Mouse (Mus musculus) ZHBTc4 (cell line): Measurements from ENCODE around the gene Ampd3.

Experiments
- DNase-seq: peaks from one replicate; pipeline ENCODE4 v3.0.0-alpha.2; 2011; ENCODE audit warnings: low read depth, low spot score

The Ampd3 gene

GRCm38 (mm10) chr7:110797722-110798409 is 29.9 kb downstream of the Ampd3 start:
- no peak for DNase-seq

- peak; percentile 81 for DNase-seq
Observed at GRCm38 (mm10) chr7:110801028-110801427, 33.0 kb downstream of the Ampd3 start.

GRCm38 (mm10) chr7:110803131-110803530 is 35.1 kb downstream of the Ampd3 start:
- no peak for DNase-seq

GRCm38 (mm10) chr7:110804266-110804665 is 36.3 kb downstream of the Ampd3 start:
- DNase-seq, result no peak

- DNase-seq, result no peak
Observed at GRCm38 (mm10) chr7:110807460-110808030, 39.5 kb downstream of the Ampd3 start.

GRCm38 (mm10) chr7:110808962-110809361 is 41.0 kb downstream of the Ampd3 start:
- DNase-seq, result no peak

- peak; percentile 8 for DNase-seq
Observed at GRCm38 (mm10) chr7:110809585-110810557, 41.9 kb downstream of the Ampd3 start.

- no peak for DNase-seq
Observed at GRCm38 (mm10) chr7:110810995-110811394, 43.0 kb downstream of the Ampd3 start.

- DNase-seq, result no peak
Observed at GRCm38 (mm10) chr7:110811529-110811928, 43.5 kb downstream of the Ampd3 start.

- no peak for DNase-seq
Observed at GRCm38 (mm10) chr7:110813983-110814382, 46.0 kb downstream of the Ampd3 start.

GRCm38 (mm10) chr7:110816037-110816436 is 48.0 kb downstream of the Ampd3 start:
- DNase-seq, result peak; percentile 70

- no peak for DNase-seq
Observed at GRCm38 (mm10) chr7:110818206-110818605, 50.2 kb downstream of the Ampd3 start.

- no peak for DNase-seq
Observed at GRCm38 (mm10) chr7:110818787-110819350, 50.9 kb downstream of the Ampd3 start.

- DNase-seq, result no peak
Observed at GRCm38 (mm10) chr7:110821068-110821467, 53.1 kb downstream of the Ampd3 start.

- no peak for DNase-seq
Observed at GRCm38 (mm10) chr7:110821653-110822052, 53.6 kb downstream of the Ampd3 start.

GRCm38 (mm10) chr7:110822055-110822454 is 54.0 kb downstream of the Ampd3 start:
- no peak for DNase-seq

- no peak for DNase-seq
Observed at GRCm38 (mm10) chr7:110823076-110823475, 55.1 kb downstream of the Ampd3 start.

GRCm38 (mm10) chr7:110823593-110823992 is 55.6 kb downstream of the Ampd3 start:
- DNase-seq, result no peak

- no peak for DNase-seq
Observed at GRCm38 (mm10) chr7:110823995-110824953, 56.3 kb downstream of the Ampd3 start.

GRCm38 (mm10) chr7:110833024-110833423 is 65.0 kb downstream of the Ampd3 start:
- DNase-seq, result no peak

GRCm38 (mm10) chr7:110834018-110834417 is 66.0 kb downstream of the Ampd3 start:
- no peak for DNase-seq
